Mouse (Mus musculus) testis, adult 2 months (tissue): ENCODE measurements at regions not wholly inside any gene's neighbourhood (a gene's known extent, or its start where the extent isn't known, plus 50 kb on each side); places are given as distances from the start of the nearest gene placed in this dataset.

Experiments used
- CTCF ChIP-seq: fragments of 200-500 bp; IDR thresholded peaks from 2 replicates; pipeline ENCODE4 v1.5.1; 2012; ENCODE audit warnings: low read depth, mild to moderate bottlenecking, inconsistent platforms, low read length, moderate library complexity; ENCODE audit not compliant: control insufficient read depth, insufficient read depth, insufficient replicate concordance
- POLR2A ChIP-seq: fragments of 200-500 bp; IDR thresholded peaks from 2 replicates; pipeline ENCODE4 v1.6.1; 2012; ENCODE audit warnings: low read depth, mild to moderate bottlenecking, inconsistent platforms, low read length, moderate library complexity; ENCODE audit not compliant: control insufficient read depth

DNA sequence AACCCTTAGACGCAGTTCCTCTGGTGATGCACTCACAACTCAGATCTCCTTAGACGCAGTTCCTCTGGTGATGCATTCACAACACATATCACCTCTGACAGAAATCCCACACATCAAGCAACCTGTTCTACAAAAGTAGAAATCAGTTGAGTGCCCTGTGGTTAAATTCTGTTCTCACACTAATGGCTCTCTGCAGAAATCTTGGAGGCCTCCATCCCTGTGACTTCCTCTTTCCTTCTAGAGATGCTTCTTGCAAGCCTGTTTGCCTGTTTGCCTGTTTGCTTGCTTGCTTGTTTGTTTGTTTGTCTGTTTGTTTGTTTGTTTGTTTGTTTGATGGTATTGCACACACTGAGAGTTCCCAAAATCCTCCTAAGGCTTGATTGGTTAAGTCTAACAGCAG, 175.2 kb downstream of the Kdr start:
- TF ChIP-seq CTCF (no peak), POLR2A (no peak)
